Comparison of ENCODE assay signal across 23 mouse cellular contexts in the genomic region with DNA sequence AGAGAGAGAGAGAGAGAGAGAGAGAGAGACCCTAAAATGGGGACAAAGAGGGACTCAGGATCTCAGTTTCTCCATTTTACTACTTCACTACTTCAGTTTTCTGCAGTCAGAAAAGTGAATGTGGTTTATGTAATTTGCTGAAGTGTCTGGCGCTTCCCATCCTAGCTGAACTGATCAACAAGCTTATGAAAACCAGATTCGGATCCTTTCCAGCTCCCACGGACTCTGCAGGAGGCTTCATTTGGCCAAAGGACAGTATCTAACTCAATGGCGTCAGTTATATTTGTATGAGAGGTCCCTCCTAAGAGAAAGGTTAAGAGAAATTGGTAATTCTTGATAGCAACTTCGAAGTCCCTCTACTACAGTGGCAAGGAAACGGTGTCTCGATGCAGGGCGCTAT. TPM values are rescaled to one million over a fixed set of nuclear protein-coding genes. Genes with fewer than 3 reads are reported as not detected.
"Had no signal": no experiment of that assay in that cellular context is flagged by ENCODE, and none has a peak within 500 bp of the region (broad histone marks: within the 10 kb centered on the region; RNA-seq: fewer than 3 reads in every experiment).

No protein-coding gene starts in this region.

- ATAC-seq: midbrain, embryonic 15.5 days had no signal

- H3K4me2 ChIP-seq: liver, embryonic 13.5 days; midbrain, embryonic 12.5 days; midbrain, embryonic 15.5 days; neural tube, embryonic 13.5 days had no signal

- H3K9ac ChIP-seq: liver, embryonic 13.5 days; midbrain, embryonic 12.5 days; midbrain, embryonic 15.5 days; neural tube, embryonic 13.5 days had no signal

- DNase-seq: kidney, postnatal 10 days; kidney, postnatal 36 days; layer of hippocampus, postnatal 36 days; liver, embryonic 13.5 days; lung, adult 2 months; lung, postnatal 14 days; lung, postnatal 4 days; thymus, adult 18-20 months; thymus, postnatal 36 days had no signal

- H3K4me3 ChIP-seq: left cerebral cortex, adult 2 months; liver, embryonic 13.5 days; midbrain, embryonic 12.5 days; midbrain, embryonic 15.5 days; myocyte; neural tube, embryonic 13.5 days had no signal

- H3K4me1 ChIP-seq: liver, embryonic 13.5 days had no signal

- H3K27ac ChIP-seq: left cerebral cortex, adult 2 months; liver, embryonic 13.5 days; midbrain, embryonic 12.5 days; midbrain, embryonic 15.5 days; neural tube, embryonic 13.5 days had no signal

- H3K36me3 ChIP-seq: liver, embryonic 13.5 days; midbrain, embryonic 12.5 days; midbrain, embryonic 15.5 days; neural tube, embryonic 13.5 days had no signal

- H3K9me3 ChIP-seq: liver, embryonic 13.5 days; midbrain, embryonic 12.5 days; midbrain, embryonic 15.5 days; neural tube, embryonic 13.5 days had no signal

RNA-seq across cellular contexts. Expression of a gene that starts 34.5 kb away (rescaled TPM):
- polyA plus RNA-seq: kidney, embryonic 14.5 days; limb, embryonic 11.5 days; liver, adult 2 months; liver, embryonic 13.5 days; liver, embryonic 16.5 days; lung, adult 2 months; lung, embryonic 16.5 days; myocyte; neural tube, embryonic 13.5 days; small intestine, adult 2 months; spleen, adult 2 months; stomach, embryonic 16.5 days; urinary bladder, adult 2 months had no signal
